Mouse (Mus musculus) liver, adult (tissue): ENCODE measurements around the gene Matn4.

ENCODE experiments used
- GATA4 ChIP-seq: IDR thresholded peaks from 2 replicates; pipeline ENCODE4 v1.6.1; 2014; ENCODE audit warnings: mild to moderate bottlenecking, low read length; ENCODE audit not compliant: insufficient replicate concordance

Matn4 gene

GRCm38 (mm10) chr2:164403396-164404081 is 1.4 kb downstream of the Matn4 start:
- no peak for TF ChIP-seq GATA4

GRCm38 (mm10) chr2:164402906-164403305 is 2.1 kb downstream of the Matn4 start, which contains the start of gene Rbpjl:
Gene Rbpjl (plus strand): TSS chr2:164403141.
- peak; percentile 26; the same call in 1 of the 2 replicates for TF ChIP-seq GATA4

- TF ChIP-seq GATA4 = no peak
Measured at GRCm38 (mm10) chr2:164396911-164397310, 8.0 kb downstream of the Matn4 start.

GRCm38 (mm10) chr2:164396076-164396475 is 8.9 kb downstream of the Matn4 start:
- no peak for TF ChIP-seq GATA4

- no peak for TF ChIP-seq GATA4
Measured at GRCm38 (mm10) chr2:164393126-164393525, 11.8 kb downstream of the Matn4 start.

- no peak for TF ChIP-seq GATA4
Measured at GRCm38 (mm10) chr2:164389499-164389898, 15.5 kb downstream of the Matn4 start.

- no peak for TF ChIP-seq GATA4
Measured at GRCm38 (mm10) chr2:164389020-164389419, 15.9 kb downstream of the Matn4 start, which contains the start of gene Slpi. Gene Slpi (minus strand): TSS chr2:164389095.

GRCm38 (mm10) chr2:164386953-164387352 is 18.0 kb downstream of the Matn4 start:
- TF ChIP-seq GATA4 = no peak

- TF ChIP-seq GATA4 = no peak
Measured at GRCm38 (mm10) chr2:164385927-164386763, 18.8 kb downstream of the Matn4 start.

- no peak for TF ChIP-seq GATA4
Measured at GRCm38 (mm10) chr2:164383656-164384399, 21.1 kb downstream of the Matn4 start.

- no peak for TF ChIP-seq GATA4
Measured at GRCm38 (mm10) chr2:164382971-164383370, 22.0 kb downstream of the Matn4 start.

- no peak for TF ChIP-seq GATA4
Measured at GRCm38 (mm10) chr2:164381726-164382125, 23.2 kb downstream of the Matn4 start.

- no peak for TF ChIP-seq GATA4
Measured at GRCm38 (mm10) chr2:164377478-164378426, 27.2 kb downstream of the Matn4 start.

GRCm38 (mm10) chr2:164373187-164373586 is 31.8 kb downstream of the Matn4 start:
- TF ChIP-seq GATA4 = no peak
